Mouse (Mus musculus) embryonic facial prominence, embryonic 14.5 days (tissue): Measurements from ENCODE around the gene Kiz. TPM values are rescaled to one million over a fixed set of nuclear protein-coding genes. Genes with fewer than 3 reads are reported as not detected.

Source experiments
- ATAC-seq: fragments of 200-750 bp; cut with Nextera tagmentation; 2 replicates; pipeline ENCODE4 v1.8.0; 2017; ENCODE audit warnings: low read depth, moderate number of reproducible peaks, moderate TSS enrichment
- DNase-seq: peaks from one replicate; pipeline ENCODE4 v3.0.0-alpha.2; 2015; ENCODE audit warnings: low spot score
- H3K27ac ChIP-seq: fragments of 300-500 bp; sonication (generic); replicated peaks from 2 replicates; pipeline ENCODE4 v1.5.1; 2014; ENCODE audit warnings: low read depth, mild to moderate bottlenecking, low read length, moderate library complexity
- H3K27me3 ChIP-seq: fragments of 300-500 bp; sonication (generic); replicated peaks from 2 replicates; pipeline ENCODE4 v1.6.1; 2014; ENCODE audit warnings: low read length; ENCODE audit not compliant: control insufficient read depth, insufficient read depth
- H3K36me3 ChIP-seq: fragments of 300-500 bp; sonication (generic); 2 replicates; pipeline ENCODE4 v1.6.1; 2014; ENCODE audit warnings: low read length, mixed read lengths; ENCODE audit not compliant: control insufficient read depth, insufficient read depth
- H3K4me1 ChIP-seq: fragments of 300-500 bp; sonication (generic); 2 replicates; pipeline ENCODE4 v1.6.1; 2014; ENCODE audit warnings: antibody characterized with exemption, low read length; ENCODE audit not compliant: control insufficient read depth, insufficient read depth
- H3K4me2 ChIP-seq: fragments of 300-500 bp; sonication (generic); 2 replicates; pipeline ENCODE4 v1.6.1; 2014; ENCODE audit warnings: low read depth, mild to moderate bottlenecking, low read length, moderate library complexity, mixed read lengths
- H3K4me3 ChIP-seq: fragments of 300-500 bp; sonication (generic); 2 replicates; pipeline ENCODE4 v1.5.1; 2014; ENCODE audit warnings: low read depth, mild to moderate bottlenecking, low read length
- H3K9ac ChIP-seq: fragments of 300-500 bp; sonication (generic); 2 replicates; pipeline ENCODE4 v1.6.1; 2014; ENCODE audit warnings: low read depth, mild to moderate bottlenecking, low read length, moderate library complexity, mixed read lengths
- H3K9me3 ChIP-seq: fragments of 300-500 bp; sonication (generic); 2 replicates; pipeline ENCODE4 v1.6.1; 2016; ENCODE audit warnings: low read length; ENCODE audit not compliant: control insufficient read depth
- WGBS: fragments of 180-500 bp; shearing (Covaris S2); extraction: QIAGEN DNeasy Blood & Tissue Kit; methylation state at CpG from one replicate; pipeline ENCODE4 v1.1.7; 2014; 5-methylcytosine and 5-hydroxymethylcytosine counted together
- polyA plus RNA-seq: library from polyadenylated mRNA; unstranded; fragments of >200 nt; fragmentation: Nextera tagmentation; extraction: Ambion mirVana; gene quantifications from 2 replicates; pipeline ENCODE4 v1.2.1, GENCODE M21; 2014

The Kiz gene
- polyA plus RNA-seq, 1 experiment from 2014 or later, result 27.6 TPM

- H3K9me3 ChIP-seq, result no peaks in the 10 kb centered on the region
- 89% methylated on average over 7 of the region's 7 CpGs for whole genome bisulfite sequencing
- H3K36me3 ChIP-seq, result no peaks in the 10 kb centered on the region
- H3K4me2 ChIP-seq, result no peak overlapping the region
- H3K4me1 ChIP-seq, result no peaks in the 10 kb centered on the region
- DNase-seq, result no peak
- ATAC-seq, result no peak
- H3K27me3 ChIP-seq, result no peaks in the 10 kb centered on the region
- no peak overlapping the region for H3K27ac ChIP-seq
- no peak overlapping the region for H3K9ac ChIP-seq
- H3K4me3 ChIP-seq, result no peak overlapping the region
Measured at GRCm38 (mm10) chr2:146873881-146874441, 18.3 kb downstream of the Kiz start.

- WGBS, result 94% methylated on average over 1 of the region's 1 CpGs
- Histone ChIP-seq H3K9me3 (no peaks in the 10 kb centered on the region), H3K4me3 (no peak overlapping the region), H3K4me1 (no peaks in the 10 kb centered on the region), H3K36me3 (0 out of 2 replicates have a peak, but pooled peaks cover 4% of the 10 kb centered on the region), H3K27ac (no peak overlapping the region), H3K9ac (no peak overlapping the region), H3K4me2 (no peak overlapping the region), H3K27me3 (no peaks in the 10 kb centered on the region)
- ATAC-seq, result no peak
- DNase-seq, result no peak
Measured at GRCm38 (mm10) chr2:146877423-146878098, 21.9 kb downstream of the Kiz start.

- ATAC-seq (no peak), DNase-seq (no peak)
- Histone ChIP-seq H3K4me2 (no peak overlapping the region), H3K9me3 (no peaks in the 10 kb centered on the region), H3K4me1 (no peaks in the 10 kb centered on the region), H3K4me3 (no peak overlapping the region), H3K9ac (no peak overlapping the region), H3K27ac (no peak overlapping the region), H3K27me3 (no peaks in the 10 kb centered on the region), H3K36me3 (0 out of 2 replicates have a peak, but pooled peaks cover 4% of the 10 kb centered on the region)
- WGBS, result 95% methylated on average over 4 of the region's 4 CpGs
Measured at GRCm38 (mm10) chr2:146881623-146882022, 26.0 kb downstream of the Kiz start.

DNA sequence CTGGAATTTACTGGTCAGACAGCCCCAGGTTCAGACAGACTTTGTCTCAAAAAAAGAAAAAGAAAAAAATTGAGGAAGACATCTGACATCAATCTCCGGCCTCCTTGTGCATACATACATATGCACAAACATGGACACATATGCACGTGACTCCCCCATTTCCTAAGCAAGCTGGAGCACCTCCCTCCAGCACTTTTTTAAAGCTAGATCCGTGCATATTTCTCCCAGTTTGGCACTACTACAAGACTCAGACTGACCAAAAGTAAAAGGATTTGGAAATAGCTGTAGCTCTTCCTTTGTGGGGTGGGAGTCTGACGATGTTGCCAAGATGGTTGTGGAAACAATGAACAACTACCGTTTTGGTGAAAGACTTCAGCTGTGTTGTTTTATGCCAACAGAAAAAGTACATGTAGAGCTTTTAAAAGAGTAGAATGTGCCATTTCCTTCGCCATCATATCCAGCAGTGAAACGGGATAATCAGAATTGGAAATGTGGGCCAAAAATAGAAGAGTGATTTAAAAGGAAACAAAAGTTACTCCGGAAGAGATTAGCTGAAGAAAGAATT, 28.7 kb downstream of the Kiz start:
- WGBS, result 66% methylated on average over 8 of the region's 8 CpGs
- Histone ChIP-seq H3K4me3 (no peak overlapping the region), H3K4me2 (no peak overlapping the region), H3K9me3 (no peaks in the 10 kb centered on the region), H3K27me3 (no peaks in the 10 kb centered on the region), H3K27ac (no peak overlapping the region), H3K4me1 (no peaks in the 10 kb centered on the region), H3K36me3 (0 out of 2 replicates have a peak, but pooled peaks cover 8% of the 10 kb centered on the region), H3K9ac (no peak overlapping the region)
- DNase-seq (no peak), ATAC-seq (no peak)

DNA sequence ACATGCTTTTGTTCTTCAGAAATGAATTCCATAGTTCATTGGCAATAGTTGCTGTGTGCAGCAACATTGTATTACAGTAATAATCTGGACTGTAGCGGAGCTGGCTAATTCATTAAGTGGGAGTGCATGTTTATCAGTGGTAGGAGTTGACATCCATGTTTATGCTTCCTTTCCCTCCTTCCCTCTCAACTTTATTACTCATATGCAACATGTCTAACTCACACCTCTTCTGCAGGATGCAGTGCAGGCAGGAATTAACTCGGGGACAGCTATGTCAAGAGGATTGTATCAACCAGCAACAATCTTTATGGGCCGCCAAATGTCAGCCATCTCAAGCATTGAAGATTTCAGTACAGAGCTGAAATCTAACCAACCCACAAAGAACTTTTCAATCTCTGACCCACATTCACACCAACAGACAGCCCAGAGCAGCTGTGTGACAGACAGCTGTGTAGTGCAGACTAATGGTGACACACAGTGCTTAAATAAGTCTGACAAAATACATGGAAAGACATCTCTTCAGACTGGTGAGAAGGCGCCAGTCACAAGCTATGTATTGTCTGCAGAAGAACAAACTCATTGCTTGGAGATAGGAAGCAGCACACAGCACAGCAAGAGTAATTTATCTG, 33.2 kb downstream of the Kiz start:
- Histone ChIP-seq H3K9me3 (no peaks in the 10 kb centered on the region), H3K4me2 (no peak overlapping the region), H3K36me3 (peaks cover 19% of the 10 kb centered on the region), H3K9ac (no peak overlapping the region), H3K4me3 (no peak overlapping the region), H3K27ac (no peak overlapping the region), H3K4me1 (no peaks in the 10 kb centered on the region), H3K27me3 (no peaks in the 10 kb centered on the region)
- ATAC-seq (no peak), DNase-seq (no peak)
- WGBS, result 94% methylated on average over 4 of the region's 4 CpGs

DNA sequence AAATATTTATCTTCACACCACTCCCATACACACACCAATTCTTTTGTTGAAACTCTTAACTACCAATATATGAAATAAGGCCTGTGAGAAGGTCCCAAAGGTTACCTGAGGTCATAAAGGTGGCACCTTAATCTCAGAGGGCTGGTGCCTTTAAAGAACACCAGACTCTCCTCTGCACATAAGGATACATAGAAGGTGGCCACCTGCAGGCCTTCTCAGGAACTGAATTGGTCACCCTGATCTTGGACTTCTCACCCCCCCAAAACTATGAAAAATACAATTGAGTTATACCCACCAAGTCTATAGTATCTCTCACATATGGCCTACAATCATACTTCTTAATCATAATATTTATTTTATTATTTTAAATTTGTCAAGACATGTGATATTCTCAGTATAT, 43.3 kb downstream of the Kiz start:
- Histone ChIP-seq H3K4me1 (no peaks in the 10 kb centered on the region), H3K9ac (no peak overlapping the region), H3K36me3 (no peaks in the 10 kb centered on the region), H3K27me3 (no peaks in the 10 kb centered on the region), H3K27ac (no peak overlapping the region), H3K9me3 (no peaks in the 10 kb centered on the region), H3K4me3 (no peak overlapping the region), H3K4me2 (no peak overlapping the region)
- ATAC-seq (no peak), DNase-seq (no peak)

DNA sequence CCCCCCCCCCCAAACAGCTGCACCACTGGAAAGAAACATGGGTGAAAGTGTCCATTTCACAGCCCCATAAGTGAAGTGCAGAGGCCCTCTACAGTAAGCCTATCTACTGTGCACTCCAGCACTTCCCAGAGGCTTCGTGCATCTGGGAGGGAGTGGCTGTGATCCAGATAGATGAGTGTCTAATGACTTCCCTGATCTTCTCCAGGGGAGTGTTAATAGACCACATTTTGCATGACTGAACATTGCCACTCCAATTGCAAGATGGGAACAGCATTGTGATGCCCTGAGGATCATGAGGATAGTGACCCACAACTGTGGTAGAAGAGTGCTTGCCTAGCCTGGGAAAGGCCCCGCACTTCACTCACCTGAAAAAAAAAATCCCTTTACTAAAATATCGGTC, 60.4 kb downstream of the Kiz start:
- ATAC-seq (no peak), DNase-seq (no peak)
- WGBS, result 92% methylated on average over 3 of the region's 3 CpGs
- H3K4me2 ChIP-seq, result no peak overlapping the region
- no peaks in the 10 kb centered on the region for H3K9me3 ChIP-seq
- H3K9ac ChIP-seq, result no peak overlapping the region
- H3K4me3 ChIP-seq, result no peak overlapping the region
- no peak overlapping the region for H3K27ac ChIP-seq
- peaks cover 10% of the 10 kb centered on the region; the same call in 1 of the 2 replicates for H3K4me1 ChIP-seq
- no peaks in the 10 kb centered on the region for H3K27me3 ChIP-seq
- H3K36me3 ChIP-seq, result no peaks in the 10 kb centered on the region

- no peak for DNase-seq
- ATAC-seq, result no peak
- 85% methylated on average over 3 of the region's 3 CpGs for WGBS
Measured at GRCm38 (mm10) chr2:146917770-146918169, 62.1 kb downstream of the Kiz start.

More at GRCm38 (mm10) chr2:146917770-146918169, 62.1 kb downstream of the Kiz start:
- Histone ChIP-seq H3K9ac (no peak overlapping the region), H3K4me3 (no peak overlapping the region), H3K9me3 (no peaks in the 10 kb centered on the region), H3K27ac (no peak overlapping the region), H3K4me2 (no peak overlapping the region), H3K27me3 (no peaks in the 10 kb centered on the region), H3K4me1 (peaks cover 10% of the 10 kb centered on the region; the same call in 1 of the 2 replicates), H3K36me3 (no peaks in the 10 kb centered on the region)
